Mouse (Mus musculus) heart, embryonic 11.5 days (tissue): Measurements from ENCODE around the gene Csrp3. TPM values are rescaled to one million over a fixed set of nuclear protein-coding genes. Genes with fewer than 3 reads are reported as not detected.

Source experiments
- ATAC-seq: fragments of 200-750 bp; cut with Nextera tagmentation; replicated peaks from 2 replicates; pipeline ENCODE4 v1.8.0; 2017; ENCODE audit warnings: moderate library complexity; ENCODE audit not compliant: insufficient number of reproducible peaks, low FRiP score, low TSS enrichment
- H3K27ac ChIP-seq: fragments of 300-500 bp; sonication (generic); 2 replicates; pipeline ENCODE4 v1.5.1; 2014; ENCODE audit warnings: mild to moderate bottlenecking, low read depth, low read length
- H3K27me3 ChIP-seq: fragments of 300-500 bp; sonication (generic); 2 replicates; pipeline ENCODE4 v1.6.1; 2014; ENCODE audit warnings: mild to moderate bottlenecking, low read length, mixed read lengths; ENCODE audit not compliant: control insufficient read depth, insufficient read depth
- H3K36me3 ChIP-seq: fragments of 300-500 bp; sonication (generic); 2 replicates; pipeline ENCODE4 v1.6.1; 2014; ENCODE audit warnings: mild to moderate bottlenecking, low read length, moderate library complexity, mixed read lengths; ENCODE audit not compliant: control insufficient read depth, insufficient read depth
- H3K4me1 ChIP-seq: fragments of 300-500 bp; sonication (generic); 2 replicates; pipeline ENCODE4 v1.6.1; 2014; ENCODE audit warnings: low read length; ENCODE audit not compliant: control insufficient read depth, insufficient read depth
- H3K4me2 ChIP-seq: fragments of 300-500 bp; sonication (generic); 2 replicates; pipeline ENCODE4 v1.6.1; 2014; ENCODE audit warnings: mild to moderate bottlenecking, moderate library complexity
- H3K4me3 ChIP-seq: fragments of 300-500 bp; sonication (generic); 2 replicates; pipeline ENCODE4 v1.5.1; 2014; ENCODE audit warnings: low read depth, low read length
- H3K9ac ChIP-seq: fragments of 300-500 bp; sonication (generic); 2 replicates; pipeline ENCODE4 v1.6.1; 2014; ENCODE audit warnings: mild to moderate bottlenecking, low read depth, low read length, moderate library complexity
- H3K9me3 ChIP-seq: fragments of 300-500 bp; sonication (generic); replicated peaks from 2 replicates; pipeline ENCODE4 v1.6.1; 2016; ENCODE audit warnings: low read length; ENCODE audit not compliant: control insufficient read depth
- WGBS: fragments of 180-500 bp; shearing (Covaris S2); extraction: QIAGEN DNeasy Blood & Tissue Kit; methylation state at CpG from one replicate; pipeline ENCODE4 v1.1.7; 2014; ENCODE audit not compliant: insufficient replicate concordance; 5-methylcytosine and 5-hydroxymethylcytosine counted together
- polyA plus RNA-seq: library from polyadenylated mRNA; unstranded; fragments of >200 nt; fragmentation: Nextera tagmentation; extraction: Ambion mirVana; gene quantifications from 2 replicates; pipeline ENCODE4 v1.2.1, GENCODE M21; 2014

The Csrp3 gene
- polyA plus RNA-seq, 1 experiment from 2014 or later = 1,436 TPM

DNA sequence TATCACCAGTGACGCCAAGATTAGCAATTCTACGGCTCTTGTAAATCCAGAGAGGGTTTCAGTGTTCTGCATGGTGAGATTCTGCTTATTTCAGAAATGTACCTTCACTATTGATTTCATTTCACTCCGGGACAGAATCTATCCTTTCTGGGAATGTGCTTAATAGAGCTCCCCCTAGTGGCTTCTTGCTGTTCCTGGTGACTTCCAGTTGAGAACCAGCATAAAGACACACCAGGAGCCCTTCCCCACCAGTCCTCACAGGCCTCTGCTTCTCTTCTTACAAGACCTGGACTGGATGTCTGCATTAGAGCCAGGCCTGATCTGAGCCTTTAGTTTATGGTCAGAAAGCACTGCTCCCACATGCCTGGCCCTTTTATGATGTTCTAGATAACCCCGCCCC lies 28.7 kb upstream of the Csrp3 start:
- Histone ChIP-seq H3K27ac (no peak overlapping the region), H3K4me1 (peaks cover 7% of the 10 kb centered on the region), H3K4me2 (no peak overlapping the region), H3K27me3 (no peaks in the 10 kb centered on the region), H3K36me3 (peaks cover 38% of the 10 kb centered on the region), H3K4me3 (no peak overlapping the region), H3K9me3 (no peaks in the 10 kb centered on the region), H3K9ac (no peak overlapping the region)
- WGBS = 67% methylated on average over 4 of the region's 4 CpGs
- no peak for ATAC-seq

DNA sequence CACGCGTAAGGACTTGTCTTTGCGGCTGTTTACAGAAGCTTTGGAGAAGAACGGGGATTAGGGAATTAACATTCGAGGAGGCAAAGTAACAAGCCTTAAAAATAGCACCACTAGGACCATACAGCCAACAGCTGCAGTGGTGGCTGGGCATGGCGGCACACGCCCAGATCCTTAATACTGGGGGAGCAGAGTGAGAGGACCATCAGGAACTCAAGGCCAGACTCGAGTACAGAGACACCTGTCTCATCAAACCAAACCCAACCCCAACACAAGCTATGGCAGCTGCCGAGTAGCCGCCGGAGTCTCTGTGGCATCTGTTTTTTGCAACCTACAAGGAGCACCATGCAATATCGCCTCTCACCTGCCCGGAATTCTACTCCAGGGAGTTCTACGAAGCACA lies 27.3 kb upstream of the Csrp3 start:
- WGBS = 90% methylated on average over 14 of the region's 14 CpGs
- H3K27ac ChIP-seq = no peak overlapping the region
- no peak overlapping the region for H3K9ac ChIP-seq
- H3K4me1 ChIP-seq = peaks cover 7% of the 10 kb centered on the region
- peaks cover 49% of the 10 kb centered on the region for H3K36me3 ChIP-seq
- ATAC-seq = no peak
- H3K27me3 ChIP-seq = no peaks in the 10 kb centered on the region
- H3K4me2 ChIP-seq = no peak overlapping the region
- H3K9me3 ChIP-seq = no peaks in the 10 kb centered on the region
- no peak overlapping the region for H3K4me3 ChIP-seq

DNA sequence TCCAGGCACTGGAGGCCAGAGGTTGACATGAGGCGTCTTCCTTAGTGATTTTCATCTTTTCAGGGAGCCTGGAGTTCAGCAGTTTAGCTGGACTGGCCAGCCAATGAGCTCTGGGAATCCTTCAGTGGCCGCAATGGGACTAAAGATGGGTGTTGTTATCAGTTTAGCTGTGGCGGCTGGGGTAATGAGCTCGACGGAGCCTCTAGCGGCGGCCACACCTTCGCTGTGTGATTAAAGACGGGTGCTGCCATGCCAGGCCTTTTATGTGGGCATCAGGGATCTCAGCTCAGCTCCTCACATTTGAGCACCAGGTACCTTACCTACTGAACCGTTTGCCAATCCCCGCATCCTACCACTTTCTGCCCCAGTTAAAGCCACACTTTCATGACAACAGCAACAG lies 23.5 kb upstream of the Csrp3 start:
- Histone ChIP-seq H3K9me3 (no peaks in the 10 kb centered on the region), H3K27ac (no peak overlapping the region), H3K9ac (no peak overlapping the region), H3K4me1 (no peaks in the 10 kb centered on the region), H3K4me3 (no peak overlapping the region), H3K4me2 (no peak overlapping the region), H3K27me3 (no peaks in the 10 kb centered on the region), H3K36me3 (peaks cover 65% of the 10 kb centered on the region)
- no peak for ATAC-seq
- WGBS = 87% methylated on average over 11 of the region's 11 CpGs

DNA sequence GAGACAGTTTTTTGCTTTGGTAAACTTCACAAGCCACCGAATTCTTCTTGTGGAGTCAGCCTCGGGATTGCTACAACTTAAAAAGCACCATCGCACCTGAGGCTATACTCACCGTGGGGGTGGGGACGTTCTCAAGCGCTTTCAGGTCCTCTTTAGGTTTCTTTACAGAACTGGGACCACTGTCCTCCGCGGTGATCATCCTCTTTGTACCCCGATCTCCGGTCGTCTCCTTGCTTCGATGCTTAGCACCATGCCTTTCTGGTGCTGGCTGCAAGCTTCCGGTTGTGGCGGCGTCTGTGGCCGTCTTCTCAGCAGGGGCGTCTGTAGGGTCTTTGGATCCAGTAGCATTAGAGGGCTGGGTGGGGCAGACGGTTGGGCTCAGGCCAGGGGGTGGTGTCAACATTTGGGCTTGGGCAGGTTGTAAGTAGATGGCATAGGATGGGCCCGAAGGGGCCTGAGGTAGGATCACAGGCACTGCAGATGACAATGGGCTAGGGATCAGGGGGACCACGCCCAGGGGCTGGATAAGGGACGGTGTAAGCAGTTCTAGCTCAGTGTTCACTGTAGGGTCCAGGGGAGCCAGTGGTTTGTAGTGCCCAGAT lies 22.8 kb upstream of the Csrp3 start:
- WGBS = 92% methylated on average over 21 of the region's 21 CpGs

DNA sequence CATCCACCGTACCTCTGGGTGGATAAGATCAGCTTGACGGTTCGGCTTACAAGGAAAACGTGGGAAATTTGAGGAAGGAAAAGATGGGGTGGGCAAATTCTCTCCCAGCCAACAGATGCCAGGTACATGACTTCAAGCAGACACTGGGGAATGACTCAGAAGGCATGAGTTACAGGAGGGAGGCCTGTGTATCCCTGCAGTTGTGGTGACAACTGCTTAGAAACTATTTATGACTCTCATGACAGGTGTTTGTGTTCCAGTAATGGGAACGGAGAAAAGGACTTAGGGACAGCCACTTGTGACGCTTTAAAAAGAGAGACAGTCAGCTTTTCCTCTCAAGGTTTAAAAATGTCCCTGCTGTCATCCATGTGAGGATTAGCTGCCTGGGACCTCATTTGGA lies 22.3 kb upstream of the Csrp3 start:
- ATAC-seq = no peak
- WGBS = 82% methylated on average over 6 of the region's 6 CpGs

More for the DNA sequence above, 22.8 kb upstream of the Csrp3 start:
- Histone ChIP-seq H3K27me3 (no peaks in the 10 kb centered on the region), H3K4me1 (no peaks in the 10 kb centered on the region), H3K9me3 (no peaks in the 10 kb centered on the region), H3K4me2 (no peak overlapping the region), H3K9ac (no peak overlapping the region), H3K27ac (no peak overlapping the region), H3K36me3 (peaks cover 64% of the 10 kb centered on the region), H3K4me3 (no peak overlapping the region)
- ATAC-seq = no peak

DNA sequence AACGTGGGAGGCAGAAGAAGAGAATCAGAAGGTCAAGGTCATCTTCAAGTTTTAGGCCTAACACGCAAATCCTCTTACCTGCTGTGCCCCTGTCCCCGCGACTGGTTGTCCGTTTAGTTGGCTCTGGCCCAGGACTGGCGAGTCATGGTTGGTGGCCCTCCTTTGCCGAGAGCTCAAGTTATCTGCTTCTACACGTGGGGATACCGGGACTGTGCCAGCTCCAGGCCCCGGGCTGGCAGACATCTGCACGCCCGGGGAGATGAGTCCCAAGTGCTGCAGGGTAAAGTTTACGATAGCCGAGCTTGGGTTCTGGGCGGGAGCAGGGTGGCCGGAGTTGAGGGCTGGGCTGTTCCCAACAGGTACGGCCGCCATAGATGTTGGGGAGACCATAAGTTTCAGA lies 19.7 kb upstream of the Csrp3 start:
- Histone ChIP-seq H3K4me1 (0 out of 2 replicates have a peak, but pooled peaks cover 3% of the 10 kb centered on the region), H3K36me3 (peaks cover 46% of the 10 kb centered on the region), H3K4me3 (no peak overlapping the region), H3K9ac (no peak overlapping the region), H3K9me3 (no peaks in the 10 kb centered on the region), H3K4me2 (no peak overlapping the region), H3K27ac (no peak overlapping the region), H3K27me3 (no peaks in the 10 kb centered on the region)
- WGBS = 94% methylated on average over 18 of the region's 18 CpGs
- ATAC-seq = no peak

More for the DNA sequence above, 22.3 kb upstream of the Csrp3 start:
- H3K27ac ChIP-seq = no peak overlapping the region
- H3K27me3 ChIP-seq = no peaks in the 10 kb centered on the region
- H3K9ac ChIP-seq = no peak overlapping the region
- H3K4me1 ChIP-seq = no peaks in the 10 kb centered on the region
- no peak overlapping the region for H3K4me3 ChIP-seq
- H3K4me2 ChIP-seq = no peak overlapping the region
- no peaks in the 10 kb centered on the region for H3K9me3 ChIP-seq
- peaks cover 62% of the 10 kb centered on the region for H3K36me3 ChIP-seq

DNA sequence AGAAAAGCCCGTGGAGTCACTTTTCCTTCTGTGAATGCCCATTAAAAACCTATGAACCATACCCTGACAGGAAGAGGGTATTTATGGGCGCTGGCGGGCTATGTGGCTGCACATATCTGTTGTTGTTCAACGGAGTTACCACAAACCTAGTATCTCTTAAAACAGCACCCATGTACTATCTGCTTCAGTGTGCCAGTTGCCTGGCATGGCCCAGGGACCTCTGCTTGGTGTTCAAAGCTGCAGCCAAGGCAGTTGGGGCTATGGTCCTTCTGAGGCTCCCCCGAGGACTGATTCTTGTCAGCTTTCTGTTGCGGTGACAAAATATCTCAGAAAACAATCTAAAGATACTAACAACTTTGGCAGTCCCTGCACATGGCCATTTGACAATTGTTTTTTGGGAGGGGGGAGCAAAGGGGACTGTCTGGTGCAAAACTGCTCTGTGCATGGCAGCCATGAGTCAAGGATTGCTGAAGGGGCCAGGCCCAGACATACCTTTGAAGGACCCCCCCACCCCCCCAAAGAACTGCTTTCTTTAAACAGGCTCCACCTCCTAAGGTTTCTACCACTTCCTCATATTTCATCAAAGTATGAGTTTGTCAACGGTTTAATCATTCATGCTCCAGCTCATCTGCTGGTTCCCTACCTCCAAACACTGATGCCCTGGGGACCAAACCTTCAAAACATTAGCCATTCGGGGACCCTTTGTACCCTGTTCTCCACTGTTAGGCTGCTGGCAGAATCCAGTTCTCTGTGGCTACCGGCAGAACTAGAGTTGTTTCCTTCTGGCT lies 17.0 kb upstream of the Csrp3 start:
- Histone ChIP-seq H3K4me1 (0 out of 2 replicates have a peak, but pooled peaks cover 3% of the 10 kb centered on the region), H3K27me3 (no peaks in the 10 kb centered on the region), H3K4me3 (no peak overlapping the region), H3K9ac (no peak overlapping the region), H3K9me3 (no peaks in the 10 kb centered on the region), H3K27ac (no peak overlapping the region), H3K36me3 (peaks cover 26% of the 10 kb centered on the region), H3K4me2 (no peak overlapping the region)
- ATAC-seq = no peak
- WGBS = 90% methylated on average over 9 of the region's 9 CpGs

DNA sequence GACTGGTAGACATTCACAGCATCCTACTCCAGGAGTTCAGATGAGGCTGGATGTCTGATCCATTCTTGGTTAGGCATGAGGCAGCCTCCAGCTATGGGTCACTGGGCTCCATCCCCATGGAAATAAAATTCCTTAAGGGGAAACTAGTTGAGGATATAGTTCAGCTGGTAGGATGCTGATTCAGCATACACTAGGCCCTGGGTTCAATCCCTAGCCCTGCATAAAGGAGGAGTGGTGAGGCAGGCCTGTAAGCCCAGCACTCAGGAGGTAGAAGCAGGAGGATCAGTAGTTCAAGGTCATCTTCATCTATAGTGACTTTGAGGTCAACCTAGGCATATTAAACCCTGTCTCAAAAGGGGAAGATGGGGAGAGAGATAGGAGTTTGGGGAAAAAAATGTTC lies 16.4 kb upstream of the Csrp3 start:
- Histone ChIP-seq H3K27ac (no peak overlapping the region), H3K4me1 (0 out of 2 replicates have a peak, but pooled peaks cover 3% of the 10 kb centered on the region), H3K9ac (no peak overlapping the region), H3K4me3 (no peak overlapping the region), H3K27me3 (no peaks in the 10 kb centered on the region), H3K9me3 (no peaks in the 10 kb centered on the region), H3K36me3 (peaks cover 26% of the 10 kb centered on the region), H3K4me2 (no peak overlapping the region)
- ATAC-seq = no peak

DNA sequence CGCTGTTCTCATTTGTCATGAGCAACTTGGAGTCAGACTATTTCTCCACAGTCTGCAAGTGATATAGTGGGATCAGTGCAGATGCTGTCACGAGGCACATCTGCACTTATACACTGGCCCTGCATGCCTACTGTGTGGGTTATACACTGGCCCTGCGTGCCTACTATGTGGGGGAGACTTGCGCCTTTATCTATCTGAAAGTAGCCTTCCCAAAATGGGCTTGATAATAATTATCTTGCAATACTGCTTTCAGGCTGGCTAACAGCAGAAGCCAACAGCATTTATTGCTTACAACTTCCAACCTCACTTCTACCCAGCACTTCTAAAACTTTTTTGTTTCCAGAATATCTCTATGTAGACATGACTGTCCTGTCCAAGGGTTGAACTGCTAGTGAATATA lies 14.0 kb upstream of the Csrp3 start:
- 88% methylated on average over 4 of the region's 4 CpGs for WGBS
- H3K9me3 ChIP-seq = no peaks in the 10 kb centered on the region
- no peak for ATAC-seq

More for the DNA sequence above, 14.0 kb upstream of the Csrp3 start:
- Histone ChIP-seq H3K36me3 (peaks cover 8% of the 10 kb centered on the region), H3K27me3 (no peaks in the 10 kb centered on the region), H3K9ac (no peak overlapping the region), H3K4me2 (no peak overlapping the region), H3K4me3 (no peak overlapping the region), H3K4me1 (0 out of 2 replicates have a peak, but pooled peaks cover 3% of the 10 kb centered on the region), H3K27ac (no peak overlapping the region)
